Mouse (Mus musculus) T-cell, adult 2 months (primary cell): ENCODE results near the gene Focad.
"Not testable (repeated sequence)": the region's sequence is repeated elsewhere in the genome, so short reads cannot be mapped to it uniquely, and the experiment has no call there.

Experiments
- DNase-seq: peaks from one replicate; pipeline ENCODE4 v3.0.0; 2022; ENCODE audit warnings: low spot score

Focad gene

DNA sequence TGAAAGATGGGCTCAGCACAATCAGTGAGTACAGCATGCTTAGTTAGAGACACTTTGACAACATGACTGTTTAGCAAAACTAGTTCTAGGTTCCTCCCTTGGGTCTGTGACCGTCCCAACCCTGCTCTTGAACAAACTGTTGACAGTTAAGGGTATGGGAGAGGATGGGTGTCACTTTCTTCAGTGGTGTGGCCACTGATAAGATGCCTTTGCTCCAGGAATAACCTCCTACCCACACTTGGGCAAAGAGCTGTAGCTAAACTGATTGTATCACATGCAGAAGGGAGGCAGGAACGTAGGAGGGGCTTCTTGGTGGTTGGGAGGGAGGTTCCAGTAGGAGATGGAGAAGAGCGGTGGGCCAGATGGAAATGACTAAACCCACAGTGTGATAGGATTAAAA lies 213.3 kb downstream of the Focad start:
- DNase-seq = no peak

DNA sequence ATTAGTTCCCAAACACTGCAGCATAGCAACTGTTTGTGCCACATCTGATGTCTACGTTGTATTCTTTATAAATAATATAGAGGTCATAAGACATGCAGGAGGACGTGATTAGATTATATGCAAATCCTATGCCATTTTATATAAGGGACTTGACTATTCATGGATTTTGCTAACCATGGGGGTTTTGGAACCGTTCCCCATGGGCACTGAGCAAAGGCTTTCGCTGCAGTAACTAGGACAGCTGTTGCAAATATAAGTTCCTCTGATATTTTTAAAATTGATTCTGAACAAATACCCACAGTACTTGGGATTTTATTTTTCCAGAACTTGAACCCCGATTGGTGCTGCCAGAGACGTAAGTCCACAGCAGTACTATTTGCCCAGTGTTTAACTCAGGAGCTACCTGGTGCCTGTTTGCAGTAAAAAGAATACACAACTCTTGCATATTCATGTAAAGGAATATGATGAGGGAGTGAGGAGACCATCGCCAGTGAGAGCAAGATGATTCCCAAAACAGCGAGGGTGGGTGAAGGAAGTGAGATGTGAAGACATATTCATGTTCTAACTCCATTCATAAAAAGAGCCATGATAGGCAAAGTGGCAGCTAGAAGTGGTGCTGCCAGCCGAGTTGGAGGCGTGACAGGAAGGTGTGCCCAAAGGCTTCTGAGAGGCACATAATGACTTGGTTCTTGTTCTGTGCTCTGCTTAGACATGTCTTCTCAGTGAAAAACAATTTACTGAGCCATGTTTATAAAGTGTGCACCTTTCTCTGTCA lies 214.1 kb downstream of the Focad start:
- DNase-seq = no peak

DNA sequence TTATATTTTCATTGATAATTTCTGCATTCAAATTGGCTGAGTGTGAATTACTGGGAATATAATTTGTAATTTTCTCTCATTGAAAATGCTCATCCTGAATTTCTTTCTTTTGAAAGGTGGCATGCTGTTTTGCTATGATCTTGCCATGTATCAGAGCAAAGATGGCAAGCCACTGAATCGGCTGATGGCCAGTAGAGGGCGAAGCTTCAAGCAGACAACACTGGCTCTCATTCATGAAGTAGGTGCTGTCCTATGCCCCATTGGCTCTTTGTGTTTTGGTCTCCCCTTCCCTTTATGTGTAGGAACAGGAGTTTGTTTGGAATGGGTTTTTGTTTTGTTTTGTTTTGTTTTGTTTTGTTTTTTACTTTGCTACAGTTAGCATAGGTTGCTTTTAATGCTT lies 215.2 kb downstream of the Focad start:
- peak; percentile 3 for DNase-seq

DNA sequence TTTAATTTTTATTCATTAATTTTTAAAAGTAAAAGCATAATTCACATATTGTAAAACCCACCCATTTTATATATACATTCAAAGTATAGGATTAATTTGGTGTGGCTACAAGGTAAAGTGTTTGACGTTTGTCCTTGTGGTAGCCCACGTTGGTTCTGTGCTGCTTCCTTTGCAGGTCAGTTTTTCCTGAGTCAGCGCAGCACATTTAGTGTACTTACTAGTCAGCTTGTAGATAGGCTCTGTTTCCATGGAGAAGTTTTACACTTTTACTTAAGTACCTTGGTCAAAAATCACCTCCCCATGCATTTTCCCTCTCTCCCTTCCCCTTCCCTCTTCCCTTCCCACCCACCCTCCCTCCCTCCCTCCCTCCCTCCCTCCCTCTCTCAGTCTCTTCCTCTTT lies 220.5 kb downstream of the Focad start:
- no peak for DNase-seq

DNA sequence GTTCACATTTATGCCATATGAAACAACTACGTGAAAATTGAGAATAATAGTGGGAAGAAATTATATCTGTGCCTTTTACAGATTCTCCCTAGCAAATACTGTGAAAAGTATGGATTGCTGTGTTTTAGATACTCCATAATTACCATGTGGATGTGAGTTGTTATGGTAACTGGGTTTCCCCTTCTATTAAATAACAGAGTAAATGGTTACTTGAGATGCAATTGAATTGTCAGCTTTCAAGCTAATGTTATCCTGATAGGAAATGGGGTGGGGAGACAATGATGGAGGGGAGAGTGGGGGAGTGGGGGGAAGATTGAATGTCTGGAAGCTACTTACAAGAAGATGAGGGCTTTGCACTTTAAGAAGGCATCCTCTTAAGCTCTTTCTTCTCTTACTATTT lies 225.6 kb downstream of the Focad start:
- DNase-seq = no peak

DNA sequence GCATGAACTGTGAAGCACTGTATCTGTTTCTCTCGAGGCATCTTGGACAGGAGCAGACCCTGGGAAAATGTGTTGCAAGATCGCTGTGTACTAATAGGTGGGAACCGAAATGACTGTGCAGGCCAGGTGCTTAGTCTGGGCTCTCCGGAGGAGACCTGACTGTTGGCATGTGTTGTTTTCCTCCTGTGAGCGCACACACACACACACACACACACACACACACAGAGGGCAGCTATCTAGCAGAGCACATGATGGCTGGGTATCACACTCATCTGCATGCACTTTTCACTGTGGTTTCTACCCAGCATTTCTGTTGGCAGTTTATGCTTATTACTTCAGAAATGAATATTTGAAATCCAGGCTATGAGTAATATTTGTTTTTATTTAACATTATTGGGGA lies 231.0 kb downstream of the Focad start:
- no peak for DNase-seq

DNA sequence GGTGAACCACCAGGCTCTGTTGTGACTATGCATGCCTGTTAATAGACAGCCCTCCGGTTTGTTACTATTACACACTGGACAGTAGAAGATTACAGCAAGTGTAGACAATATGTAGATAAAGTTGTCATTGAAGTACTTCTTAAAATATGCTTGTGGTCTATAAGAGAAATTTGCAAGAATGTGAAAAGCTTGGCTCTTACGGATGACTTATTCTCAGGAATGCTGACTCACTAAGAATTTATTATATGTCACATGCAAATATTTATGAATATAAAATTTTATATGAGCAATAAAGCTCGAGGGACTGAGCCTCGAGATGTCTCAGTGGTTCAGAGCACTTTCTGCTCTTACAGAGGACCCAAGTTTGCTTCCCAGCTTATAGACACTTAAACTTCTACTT lies 240.1 kb downstream of the Focad start:
- no peak for DNase-seq

DNA sequence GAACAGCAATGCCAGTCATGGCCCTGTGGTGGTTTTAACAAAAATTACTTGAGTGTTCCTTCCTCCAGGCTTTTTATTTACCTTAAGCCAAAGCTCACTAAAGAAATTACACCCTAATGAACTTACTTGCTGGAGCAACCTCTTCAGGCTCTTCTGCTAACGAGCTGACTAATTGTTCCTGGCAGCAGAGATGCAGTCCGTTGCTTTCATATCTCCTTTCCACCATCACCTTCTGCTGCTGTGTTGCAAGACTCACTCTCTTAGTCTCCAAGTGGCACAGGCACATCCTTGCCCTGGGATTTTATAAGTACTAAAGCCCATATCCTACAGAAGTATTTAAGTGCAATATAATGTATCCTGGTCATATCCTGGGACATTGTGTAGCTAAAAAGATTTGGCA lies 242.3 kb downstream of the Focad start:
- DNase-seq = no peak

DNA sequence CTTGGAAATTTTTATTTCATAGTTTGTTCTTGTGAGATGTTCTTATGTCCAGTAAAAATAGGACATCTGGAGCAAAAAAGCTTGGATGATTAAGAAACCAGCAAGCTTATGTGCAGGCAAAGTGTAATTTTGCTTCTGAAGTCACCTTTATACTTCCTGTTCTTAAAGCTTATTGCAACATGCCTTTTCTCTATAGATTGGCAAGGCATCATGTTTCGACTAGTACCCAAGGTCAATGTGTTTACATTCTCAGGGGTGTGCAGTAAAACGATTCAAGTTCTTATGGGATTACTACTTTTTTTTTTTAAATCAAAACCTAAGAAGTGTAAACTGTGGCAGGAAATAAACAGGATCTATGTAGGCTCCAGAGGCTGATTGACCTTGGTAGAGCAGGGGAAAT lies 242.9 kb downstream of the Focad start:
- no peak for DNase-seq

DNA sequence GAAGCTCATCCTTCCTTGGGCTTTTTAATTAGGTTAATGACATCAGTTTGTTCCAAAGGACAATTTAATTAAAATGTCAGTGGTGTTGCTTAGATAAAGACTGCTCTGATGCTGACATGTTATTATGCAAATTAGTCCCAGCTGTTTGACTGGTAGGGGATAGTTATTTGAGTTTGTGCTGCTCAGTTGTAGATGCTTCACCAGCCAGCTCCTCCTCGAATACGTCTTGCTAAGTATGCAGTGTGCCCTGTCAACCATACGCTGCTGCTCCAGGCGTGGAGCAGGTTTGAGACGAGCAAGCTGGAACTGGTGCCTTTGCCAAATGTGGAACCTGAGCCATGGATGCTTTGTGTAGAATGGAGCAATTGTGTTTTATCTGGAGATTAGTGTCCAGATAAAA lies 243.7 kb downstream of the Focad start:
- DNase-seq = no peak

DNA sequence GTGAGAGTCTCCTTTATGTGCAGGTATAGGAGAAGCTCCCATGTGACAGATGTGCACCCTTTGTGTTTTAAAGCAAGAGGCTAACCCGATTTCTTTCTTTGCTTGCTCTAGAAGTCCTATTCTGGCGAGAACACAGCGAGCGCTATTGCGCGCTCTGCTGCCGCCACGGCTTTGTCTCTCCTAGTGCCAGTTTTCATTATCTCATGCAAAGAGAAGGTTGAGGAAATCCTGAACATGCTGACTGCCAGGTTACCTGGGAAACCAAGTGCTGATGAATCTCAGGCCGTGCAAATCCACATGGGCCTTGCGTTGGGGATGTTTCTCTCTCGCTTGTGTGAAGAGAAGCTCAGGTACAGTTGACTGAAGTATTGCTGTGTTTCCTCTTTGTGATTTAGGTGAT lies 250.0 kb downstream of the Focad start:
- DNase-seq = no peak

DNA sequence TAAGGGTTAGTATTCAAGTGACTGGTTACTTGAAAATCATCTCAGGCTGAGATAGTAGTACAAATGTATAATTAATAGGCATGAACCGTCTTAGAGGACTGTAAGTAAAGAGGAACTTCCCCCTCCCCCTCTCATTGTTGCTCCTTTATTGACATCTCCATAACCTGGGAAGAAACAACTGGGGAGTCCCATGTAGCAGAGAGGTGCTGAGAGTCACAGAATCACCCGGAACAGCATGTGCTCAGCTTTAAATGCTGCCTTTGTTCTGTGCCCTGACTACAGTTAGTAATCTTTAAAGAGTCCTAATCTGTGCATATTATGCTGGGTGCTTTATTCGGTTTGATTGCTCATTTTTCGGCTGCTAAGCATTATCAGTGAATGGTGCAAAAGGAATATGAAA lies 250.6 kb downstream of the Focad start:
- DNase-seq = no peak

DNA sequence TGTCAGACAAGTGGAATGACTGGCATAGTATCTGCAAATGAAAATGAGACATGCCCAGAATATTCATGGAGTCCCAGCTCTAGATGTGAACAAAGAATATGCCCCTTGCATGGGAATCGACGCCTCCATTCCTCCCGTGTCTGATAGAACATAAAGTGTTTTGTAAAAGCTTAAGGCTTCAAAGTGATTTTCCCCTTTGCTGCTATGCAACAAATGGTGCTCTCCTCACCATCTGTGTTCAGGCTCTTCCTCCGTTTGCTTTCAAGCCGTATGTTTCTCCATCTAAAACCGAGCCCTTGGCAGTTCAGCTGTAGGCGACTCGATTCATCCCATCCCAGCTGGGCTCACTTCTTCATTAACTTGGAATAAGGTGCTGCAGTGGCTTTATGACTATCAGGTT lies 251.5 kb downstream of the Focad start:
- DNase-seq = no peak

DNA sequence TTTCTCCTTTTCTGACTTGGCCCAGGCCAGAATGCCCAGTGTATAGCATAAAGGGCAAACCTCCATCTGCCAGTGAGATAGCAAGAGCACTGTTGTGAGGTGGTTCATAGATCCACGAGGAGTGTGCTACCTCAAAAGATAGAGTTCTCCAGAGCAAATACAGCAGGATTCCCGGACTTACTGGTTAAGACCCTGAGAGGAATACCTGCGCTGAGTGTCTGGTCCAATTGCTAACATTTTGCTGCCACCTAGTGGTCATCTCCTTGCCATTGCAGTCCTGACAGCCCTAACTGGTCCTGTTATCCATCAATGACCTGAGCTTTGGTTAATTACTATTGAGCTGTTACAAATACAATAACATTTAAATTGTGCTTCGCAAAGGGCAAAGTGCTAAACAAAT lies 256.5 kb downstream of the Focad start:
- DNase-seq = peak; percentile 61

DNA sequence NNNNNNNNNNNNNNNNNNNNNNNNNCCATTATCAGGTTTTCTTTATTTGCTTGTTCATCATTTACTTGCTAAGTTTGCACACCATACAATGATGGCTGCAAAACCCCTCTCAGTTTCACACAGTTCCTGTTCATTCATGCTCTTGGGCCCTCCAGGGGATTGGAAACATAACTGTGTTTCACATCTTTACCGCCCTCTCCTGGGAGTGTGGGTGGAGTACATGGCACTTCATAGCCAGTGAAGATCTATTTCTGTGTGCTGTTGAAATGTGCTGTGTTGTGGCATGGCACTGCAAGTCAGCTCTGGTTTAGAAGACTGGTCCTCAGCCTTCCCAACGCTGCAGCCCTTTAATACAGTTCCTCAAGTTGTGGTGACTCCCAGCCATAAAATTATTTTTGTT lies 262.2 kb downstream of the Focad start:
- DNase-seq = no peak

DNA sequence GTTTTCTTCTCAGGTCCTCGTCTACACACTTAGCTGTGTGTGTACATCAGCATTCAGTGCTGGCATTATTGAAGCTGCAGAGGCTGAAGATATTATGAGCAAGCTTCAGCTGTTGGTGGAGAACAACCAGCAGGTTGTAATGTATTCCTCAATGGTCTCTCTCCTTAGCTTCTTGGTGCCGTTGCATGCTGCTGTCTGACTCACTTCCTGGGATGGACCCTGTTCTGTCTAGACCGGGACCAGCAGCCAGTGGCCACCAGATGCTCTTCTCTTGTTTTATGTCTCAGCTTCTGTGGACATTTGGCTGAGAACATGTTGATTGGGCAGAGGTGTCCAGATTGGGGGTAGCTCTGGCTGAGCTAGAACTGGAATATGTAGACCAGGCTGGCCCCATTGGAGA lies 263.0 kb downstream of the Focad start:
- DNase-seq = no peak

DNA sequence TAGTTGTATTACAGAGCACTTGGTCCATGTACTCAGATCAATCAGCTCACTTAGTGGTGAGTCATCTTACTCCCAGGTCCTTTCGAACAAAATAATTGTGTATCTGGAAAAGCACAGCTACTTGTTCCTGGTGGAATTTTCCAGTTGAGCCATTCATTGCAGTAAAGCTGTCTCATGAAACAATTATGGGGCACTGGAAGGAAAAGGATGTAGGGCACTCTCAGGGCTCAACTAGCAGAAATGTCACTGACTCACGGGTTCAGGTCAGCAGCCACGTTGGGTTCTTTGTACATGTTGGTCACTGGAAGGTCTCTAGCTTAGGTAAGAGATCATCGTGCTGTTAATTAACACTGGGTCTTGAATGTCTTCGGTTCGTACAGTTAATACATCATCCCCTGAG lies 275.5 kb downstream of the Focad start:
- DNase-seq = no peak

DNA sequence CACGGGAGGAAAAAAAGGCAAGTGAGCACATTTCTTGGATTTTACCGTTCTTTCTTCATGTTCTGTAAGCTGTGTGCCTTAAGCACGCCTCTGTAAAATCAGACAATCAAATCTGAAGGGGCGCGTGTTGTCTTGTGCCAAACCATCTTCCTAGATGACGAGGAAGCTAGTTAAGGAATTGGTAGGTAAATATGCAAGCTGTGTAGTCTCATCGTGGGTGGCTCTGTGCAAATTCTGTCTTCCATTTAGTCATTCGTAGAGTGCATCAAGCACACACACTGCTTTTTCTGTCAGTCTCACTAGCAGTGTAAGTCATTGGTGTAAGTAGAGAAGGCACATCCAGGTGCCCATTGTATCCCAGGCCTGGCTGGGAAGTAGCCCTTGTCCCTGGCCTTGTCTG lies 276.4 kb downstream of the Focad start:
- no peak for DNase-seq

DNA sequence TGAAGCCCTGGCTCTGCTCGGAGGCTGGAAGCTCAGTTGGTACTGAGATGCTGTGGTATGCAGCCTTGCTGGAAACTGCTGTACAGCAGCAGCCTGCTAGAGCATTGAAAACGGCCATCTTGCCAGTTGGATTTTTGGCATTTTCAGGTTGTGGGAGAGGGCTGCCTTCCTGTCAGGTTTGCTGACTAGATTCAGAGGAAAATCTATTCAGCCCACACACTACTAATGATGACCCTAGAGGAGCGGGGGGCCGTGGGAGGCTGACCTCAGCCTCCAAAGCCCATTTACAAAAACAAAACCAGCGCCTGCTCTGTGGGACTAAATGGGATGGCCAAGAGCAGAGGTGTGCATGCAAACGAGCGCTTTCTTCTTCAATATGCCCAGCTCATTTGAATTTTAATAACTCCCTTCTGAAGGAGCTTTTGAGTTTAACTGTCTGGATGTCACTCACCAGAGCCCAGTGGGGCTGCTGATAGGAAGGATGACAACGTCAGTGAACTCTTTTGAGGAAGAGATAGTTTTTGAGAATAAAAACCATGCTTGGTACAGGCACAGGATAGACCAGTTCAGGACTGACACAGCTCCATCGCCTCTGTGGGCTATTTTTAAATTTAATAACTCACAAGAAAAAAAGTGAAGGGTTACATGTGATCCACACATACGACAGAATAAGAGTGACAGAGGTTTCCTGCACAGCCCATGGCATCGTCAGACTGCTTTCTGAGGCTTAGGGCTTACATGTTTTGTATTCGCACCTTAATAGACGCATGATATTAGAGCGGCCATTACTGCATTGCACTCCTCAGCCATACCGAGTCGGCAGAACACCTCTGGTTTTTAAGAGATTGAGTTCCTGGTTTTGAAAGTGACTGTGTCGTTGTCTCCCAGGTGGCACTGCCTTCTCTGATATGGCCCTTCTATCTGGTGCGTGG lies 278.1 kb downstream of the Focad start:
- no peak for DNase-seq

DNA sequence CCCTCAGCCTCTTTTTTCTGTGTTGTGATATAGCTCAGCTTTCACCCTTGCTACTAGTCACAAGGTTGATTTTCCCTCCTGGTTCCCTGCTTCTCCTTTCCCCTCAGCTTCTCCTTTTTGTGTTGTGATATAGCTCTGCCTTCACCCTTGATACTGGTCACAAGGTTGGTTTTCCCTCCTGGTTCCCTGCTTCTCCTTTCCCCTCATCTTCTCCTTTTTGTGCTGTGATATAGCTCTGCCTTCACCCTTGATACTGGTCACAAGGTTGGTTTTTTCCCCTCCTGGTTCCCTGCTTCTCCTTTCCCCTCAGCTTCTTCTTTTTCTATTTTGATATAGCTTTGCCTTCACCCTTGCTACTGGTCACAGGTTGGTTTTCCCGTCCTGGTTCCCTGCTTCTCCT lies 295.6 kb downstream of the Focad start:
- DNase-seq = no peak

DNA sequence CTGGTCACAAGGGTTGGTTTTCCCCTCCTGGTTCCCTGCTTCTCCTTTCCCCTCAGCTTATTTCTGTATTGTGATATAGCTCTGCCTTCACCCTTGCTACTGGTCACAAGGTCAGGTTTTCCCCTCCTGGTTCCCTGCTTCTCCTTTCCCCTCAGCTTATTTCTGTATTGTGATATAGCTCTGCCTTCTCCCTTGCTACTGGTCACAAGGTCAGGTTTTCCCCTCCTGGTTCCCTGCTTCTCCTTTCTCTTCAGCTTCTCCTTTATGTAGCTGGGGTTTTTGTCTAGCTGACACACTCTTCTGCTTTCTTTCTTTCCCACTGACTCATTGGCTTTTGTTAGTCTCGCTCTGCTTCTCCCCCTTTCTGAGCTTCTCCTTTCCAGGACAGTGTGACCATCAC lies 296.2 kb downstream of the Focad start:
- not testable (repeated sequence) for DNase-seq

DNA sequence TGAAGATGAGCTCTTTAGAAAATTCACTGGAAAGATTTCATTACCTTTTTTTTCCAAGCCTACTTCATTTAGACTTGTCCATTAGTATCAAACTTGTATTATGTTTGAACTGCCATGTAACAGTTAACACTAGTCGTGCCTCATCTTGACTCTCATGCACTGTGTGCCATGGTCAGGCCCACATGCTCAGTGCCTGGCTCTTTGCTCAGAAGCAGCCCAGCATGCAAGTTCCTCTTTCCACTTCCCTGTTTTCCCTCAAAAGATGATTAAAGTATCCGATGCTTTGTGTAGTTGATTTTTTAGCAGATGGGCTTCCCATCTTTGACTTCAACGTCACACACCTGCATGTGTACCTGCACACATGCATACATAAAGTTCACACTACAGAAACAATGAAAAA lies 301.3 kb downstream of the Focad start:
- DNase-seq = no peak

DNA sequence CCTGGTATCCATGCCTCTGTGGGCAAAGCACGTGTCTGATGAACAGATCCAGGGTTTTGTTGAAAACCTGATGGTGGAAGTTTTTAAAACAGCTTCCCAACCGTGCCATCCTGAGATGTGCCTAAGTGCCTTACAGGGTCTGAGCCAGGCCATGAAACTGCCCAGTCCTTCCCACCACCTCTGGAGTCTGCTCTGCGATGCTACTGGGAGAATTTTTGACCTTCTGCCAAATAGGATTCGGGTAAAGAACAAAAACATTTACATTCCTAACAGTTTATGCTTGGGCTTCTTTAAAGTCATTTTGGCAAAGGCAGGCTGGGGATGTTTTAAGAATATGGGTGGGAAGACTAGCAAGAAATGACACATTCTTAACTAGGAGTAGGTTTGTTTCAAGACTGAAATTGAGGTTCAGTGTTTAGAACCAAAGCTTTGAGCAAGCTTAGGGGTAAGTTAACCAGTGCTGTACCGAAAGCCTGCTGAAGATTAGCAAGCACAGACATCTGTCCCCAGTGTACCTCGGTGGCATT lies 302.6 kb downstream of the Focad start:
- DNase-seq = no peak
